In genomic region chr12:108792546-108793452, GRCm38 (mm10) we compare ENCODE assay signal across 8 mouse cellular contexts. TPM values are rescaled to one million over a fixed set of nuclear protein-coding genes. Genes with fewer than 3 reads are reported as not detected.
DNase-seq lines count a peak whose midpoint lies in the region; ATAC-seq lines count a peak whose summit lies in the region.

TSS of gene Yy1 (plus strand) at chr12:108792973.

- H3K4me2 ChIP-seq in lung, embryonic 16.5 days (ENCODE audit: low read depth, low read length), result peak within 1 kb of the TSS; percentile 64

- under 1% methylated on average over 75 of the region's 127 CpGs for WGBS in lung, embryonic 16.5 days

- H3K9ac ChIP-seq in lung, embryonic 16.5 days (ENCODE audit: low read length), result peak within 1 kb of the TSS; percentile 96

- H3K36me3 ChIP-seq in lung, embryonic 16.5 days (ENCODE audit: control insufficient read depth, insufficient read depth, low read length), result no peaks in the 10 kb centered on the region; the same call in 1 of the 2 replicates

- peak; percentile 79 for DNase-seq in MEL-GATA-1-ER (ENCODE audit: extremely low read depth, low read depth)
- DNase-seq in cerebellum, adult 8-10 months, result peak; percentile 98
- peak; percentile 99 for DNase-seq in forelimb bud, embryonic 11.5 days (ENCODE audit: low read depth, low spot score)
- peak; percentile 89 for DNase-seq in layer of hippocampus, adult 9-10 months (ENCODE audit: low spot score)
- DNase-seq in ovary, postnatal 10 days (ENCODE audit: low spot score), result peak; percentile 88
- peak; percentile 98 for DNase-seq in thymus, postnatal 10 days (ENCODE audit: low spot score in 2 of 2)

- no peaks in the 10 kb centered on the region for H3K27me3 ChIP-seq in lung, embryonic 16.5 days (ENCODE audit: control insufficient read depth, insufficient read depth, low read depth, low read length)

- peak; percentile 85 to 86 for ATAC-seq in hematopoietic stem cell, adult 5-6 weeks (replicated peaks in 1 of 2; ENCODE audit: insufficient read depth in 1 of 2, low FRiP score in 2 of 2, low TSS enrichment in 1 of 2, low read depth in 1 of 2, poor library complexity in 2 of 2, severe bottlenecking in 2 of 2)
- ATAC-seq in lung, embryonic 16.5 days (ENCODE audit: low read depth), result peak; percentile 95

- no peaks in the 10 kb centered on the region for H3K9me3 ChIP-seq in lung, embryonic 16.5 days (ENCODE audit: control insufficient read depth, low read length)

- H3K4me3 ChIP-seq in lung, embryonic 16.5 days (ENCODE audit: low read length), result peak within 1 kb of the TSS; percentile 98

- peak within 1 kb of the TSS; percentile 99 for H3K27ac ChIP-seq in lung, embryonic 16.5 days (ENCODE audit: low read length)

- peaks cover 17% of the 10 kb centered on the region for H3K4me1 ChIP-seq in lung, embryonic 16.5 days (replicated peaks; ENCODE audit: control insufficient read depth, insufficient read depth, low read length)

RNA-seq across cellular contexts. Expression of gene Yy1, which starts in this region (rescaled TPM):
- total RNA-seq in hematopoietic stem cell, adult 5-6 weeks (2017), result 71.9 and 76.6 TPM in 2 replicates
- 14.6 and 14.9 TPM in 2 replicates for polyA plus RNA-seq in lung, embryonic 16.5 days (2015; fragmentation: Nextera tagmentation; extraction: Ambion mirVana)

Comparison
In these comparisons a context has a peak if more than half of its experiments do, and no peak if none do; other contexts are left out.
1. Peak in every context shown above with its lines: DNase-seq, ATAC-seq, H3K4me3 ChIP-seq and H3K27ac ChIP-seq.